Mouse (Mus musculus) heart, embryonic 11.5 days (tissue): ENCODE results near the gene Phf11c. TPM values are rescaled to one million over a fixed set of nuclear protein-coding genes. Genes with fewer than 3 reads are reported as not detected.
"Not testable (repeated sequence)": the region's sequence is repeated elsewhere in the genome, so short reads cannot be mapped to it uniquely, and the experiment has no call there.

Source experiments
- ATAC-seq: fragments of 200-750 bp; cut with Nextera tagmentation; replicated peaks from 2 replicates; pipeline ENCODE4 v1.8.0; 2017; ENCODE audit warnings: moderate library complexity; ENCODE audit not compliant: insufficient number of reproducible peaks, low FRiP score, low TSS enrichment
- H3K27ac ChIP-seq: fragments of 300-500 bp; sonication (generic); 2 replicates; pipeline ENCODE4 v1.5.1; 2014; ENCODE audit warnings: mild to moderate bottlenecking, low read depth, low read length
- H3K27me3 ChIP-seq: fragments of 300-500 bp; sonication (generic); 2 replicates; pipeline ENCODE4 v1.6.1; 2014; ENCODE audit warnings: mild to moderate bottlenecking, low read length, mixed read lengths; ENCODE audit not compliant: control insufficient read depth, insufficient read depth
- H3K36me3 ChIP-seq: fragments of 300-500 bp; sonication (generic); 2 replicates; pipeline ENCODE4 v1.6.1; 2014; ENCODE audit warnings: mild to moderate bottlenecking, low read length, moderate library complexity, mixed read lengths; ENCODE audit not compliant: control insufficient read depth, insufficient read depth
- H3K4me1 ChIP-seq: fragments of 300-500 bp; sonication (generic); 2 replicates; pipeline ENCODE4 v1.6.1; 2014; ENCODE audit warnings: low read length; ENCODE audit not compliant: control insufficient read depth, insufficient read depth
- H3K4me2 ChIP-seq: fragments of 300-500 bp; sonication (generic); 2 replicates; pipeline ENCODE4 v1.6.1; 2014; ENCODE audit warnings: mild to moderate bottlenecking, moderate library complexity
- H3K4me3 ChIP-seq: fragments of 300-500 bp; sonication (generic); 2 replicates; pipeline ENCODE4 v1.5.1; 2014; ENCODE audit warnings: low read depth, low read length
- H3K9ac ChIP-seq: fragments of 300-500 bp; sonication (generic); 2 replicates; pipeline ENCODE4 v1.6.1; 2014; ENCODE audit warnings: mild to moderate bottlenecking, low read depth, low read length, moderate library complexity
- H3K9me3 ChIP-seq: fragments of 300-500 bp; sonication (generic); replicated peaks from 2 replicates; pipeline ENCODE4 v1.6.1; 2016; ENCODE audit warnings: low read length; ENCODE audit not compliant: control insufficient read depth
- WGBS: fragments of 180-500 bp; shearing (Covaris S2); extraction: QIAGEN DNeasy Blood & Tissue Kit; methylation state at CpG from one replicate; pipeline ENCODE4 v1.1.7; 2014; ENCODE audit not compliant: insufficient replicate concordance; 5-methylcytosine and 5-hydroxymethylcytosine counted together
- polyA plus RNA-seq: library from polyadenylated mRNA; unstranded; fragments of >200 nt; fragmentation: Nextera tagmentation; extraction: Ambion mirVana; gene quantifications from 2 replicates; pipeline ENCODE4 v1.2.1, GENCODE M21; 2014

Gene Phf11c
- polyA plus RNA-seq, 1 experiment from 2014 or later, result 0.80 TPM

GRCm38 (mm10) chr14:59366386-59367105 lies 28.6 kb downstream of the Phf11c start:
- Histone ChIP-seq H3K4me2 (no peak overlapping the region), H3K27me3 (no peaks in the 10 kb centered on the region), H3K9me3 (no peaks in the 10 kb centered on the region), H3K9ac (no peak overlapping the region), H3K27ac (no peak overlapping the region), H3K4me1 (peaks cover 6% of the 10 kb centered on the region), H3K36me3 (no peaks in the 10 kb centered on the region), H3K4me3 (no peak overlapping the region)
- no peak for ATAC-seq
- 60% methylated on average over 8 of the region's 8 CpGs for WGBS

GRCm38 (mm10) chr14:59365244-59365644 lies 29.9 kb downstream of the Phf11c start, which contains the start of gene Phf11d:
Gene Phf11d (minus strand): TSS chr14:59365470.
- no peak within 1 kb of the TSS for H3K9ac ChIP-seq
- H3K27ac ChIP-seq, result no peak within 1 kb of the TSS
- no peak within 1 kb of the TSS for H3K4me2 ChIP-seq
- ATAC-seq, result no peak
- WGBS, result 71% methylated on average over 6 of the region's 6 CpGs
- no peaks in the 10 kb centered on the region for H3K9me3 ChIP-seq
- H3K36me3 ChIP-seq, result no peaks in the 10 kb centered on the region
- no peak within 1 kb of the TSS for H3K4me3 ChIP-seq
- peaks cover 6% of the 10 kb centered on the region for H3K4me1 ChIP-seq
- no peaks in the 10 kb centered on the region for H3K27me3 ChIP-seq

DNA sequence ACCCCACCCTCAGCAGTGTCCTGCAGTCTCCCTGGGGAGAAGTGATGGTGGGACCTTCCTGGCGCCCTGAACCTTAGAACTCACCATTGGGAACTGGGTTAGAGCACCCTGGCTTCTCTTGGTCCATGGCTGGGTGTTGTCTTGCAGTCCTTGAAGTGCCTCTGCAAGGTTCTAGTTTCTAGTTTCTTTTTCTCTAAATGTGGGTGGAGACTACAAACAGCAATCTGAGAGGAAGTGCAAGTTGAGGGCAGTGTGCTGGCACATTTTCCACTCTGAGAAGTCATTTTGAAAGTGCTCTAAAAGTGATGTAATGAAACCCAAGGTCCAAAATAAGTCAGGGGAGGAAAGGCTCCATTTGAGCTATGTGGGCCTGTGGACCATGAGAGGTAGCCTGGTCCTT lies 54.0 kb downstream of the Phf11c start, which contains the start of gene Phf11b:
TSS of gene Phf11b (minus strand) at position 163 of the 400 bp plus-strand sequence.
- not testable (repeated sequence) for H3K36me3 ChIP-seq, H3K4me1 ChIP-seq, H3K27me3 ChIP-seq, H3K27ac ChIP-seq, H3K4me2 ChIP-seq, H3K9ac ChIP-seq, H3K4me3 ChIP-seq, ATAC-seq, H3K9me3 ChIP-seq
- WGBS, result 70% methylated on average over 1 of the region's 1 CpGs

DNA sequence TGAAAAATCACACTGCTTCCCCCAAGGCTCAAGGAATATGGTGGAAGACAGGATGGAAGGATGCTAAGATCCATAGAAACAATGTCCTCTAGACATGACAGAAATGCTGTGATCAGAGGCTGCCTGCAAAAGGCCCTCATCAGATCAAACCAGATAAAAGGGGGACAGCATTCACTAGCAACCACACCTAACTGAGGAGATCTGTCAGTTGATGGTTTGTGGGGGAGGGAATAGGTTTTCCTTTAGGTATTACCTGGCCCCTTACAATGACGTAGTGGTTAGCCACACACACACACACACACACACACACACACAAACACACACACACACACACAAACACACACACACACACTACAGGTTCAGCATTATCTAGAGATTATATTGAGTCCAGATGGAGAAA lies 55.6 kb downstream of the Phf11c start:
- Histone ChIP-seq H3K4me2 (no peak overlapping the region), H3K27me3 (no peaks in the 10 kb centered on the region), H3K36me3 (no peaks in the 10 kb centered on the region), H3K9ac (no peak overlapping the region), H3K4me1 (no peaks in the 10 kb centered on the region), H3K27ac (no peak overlapping the region), H3K9me3 (no peaks in the 10 kb centered on the region), H3K4me3 (no peak overlapping the region)
- ATAC-seq, result no peak
- WGBS, result 100% methylated on average over 1 of the region's 1 CpGs

DNA sequence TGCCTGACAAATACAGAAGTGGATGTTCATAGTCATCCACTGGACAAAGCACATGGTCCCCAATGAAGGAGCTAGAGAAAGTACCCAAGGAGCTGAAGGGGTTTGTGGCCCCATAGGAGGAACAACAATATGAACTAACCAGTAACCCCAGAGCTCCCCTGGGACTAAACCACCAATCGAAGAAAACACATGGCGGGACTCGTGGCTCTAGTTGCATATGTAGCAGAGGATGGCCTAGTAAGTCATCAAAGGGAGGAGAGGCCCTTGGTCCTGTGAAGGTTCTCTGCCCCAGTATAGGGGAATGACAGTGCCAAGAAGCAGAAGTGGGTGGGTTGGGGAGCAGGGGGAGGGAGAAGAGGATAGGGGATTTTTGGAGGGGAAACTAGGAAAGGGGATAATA lies 59.1 kb downstream of the Phf11c start:
- H3K4me3 ChIP-seq, H3K9me3 ChIP-seq, H3K9ac ChIP-seq, H3K4me2 ChIP-seq, H3K4me1 ChIP-seq, H3K27me3 ChIP-seq, ATAC-seq, H3K27ac ChIP-seq, H3K36me3 ChIP-seq: not testable (repeated sequence)
- 72% methylated on average over 3 of the region's 3 CpGs for WGBS

Other genes with a start within 250 kb of the Phf11c start
- not detected in 2 replicates for gene Gm5142, start 216.6 kb downstream of the Phf11c start, polyA plus RNA-seq
- gene Rcbtb1, start 194.2 kb downstream of the Phf11c start, polyA plus RNA-seq, result 35.8 and 39.3 TPM in 2 replicates
- gene Gm6904, start 135.2 kb downstream of the Phf11c start, polyA plus RNA-seq, result not detected in 2 replicates
- not detected in 2 replicates for gene Phf11a, start 97.9 kb downstream of the Phf11c start, polyA plus RNA-seq
- not detected in 2 replicates for gene Phf11b, start 54.0 kb downstream of the Phf11c start, polyA plus RNA-seq
- 0.17 and 0.21 TPM in 2 replicates for gene Phf11d, start 29.9 kb downstream of the Phf11c start, polyA plus RNA-seq
- gene Setdb2, start 45.5 kb upstream of the Phf11c start, polyA plus RNA-seq, result 8.9 and 9.9 TPM in 2 replicates
- gene Cab39l, start 45.6 kb upstream of the Phf11c start, polyA plus RNA-seq, result 30.5 and 31.1 TPM in 2 replicates
- gene Cdadc1, start 202.6 kb upstream of the Phf11c start, polyA plus RNA-seq, result 26.3 and 32.8 TPM in 2 replicates
- 15.8 and 17.3 TPM in 2 replicates for gene Shisa2, start 229.9 kb upstream of the Phf11c start, polyA plus RNA-seq